Mouse (Mus musculus): ENCODE measurements around the gene Tet3. TPM values are rescaled to one million over a fixed set of nuclear protein-coding genes. Genes with fewer than 3 reads are reported as not detected.

The Tet3 gene
- polyA plus RNA-seq, 1 experiment = 15.4 TPM

- H3K27ac ChIP-seq (ENCODE audit: insufficient read depth, low read depth, low read length) = no peak overlapping the region
- no peak for TF ChIP-seq POLR2A (IDR thresholded peaks at IDR 0.05; ENCODE audit: low read depth, low read length)
- no peak for TF ChIP-seq CTCF (IDR thresholded peaks at IDR 0.05; ENCODE audit: extremely low read depth, insufficient read length, insufficient replicate concordance, low read depth, low read length)
- H3K4me3 ChIP-seq (ENCODE audit: low read depth, low read length) = no peak overlapping the region
- H3K27me3 ChIP-seq (ENCODE audit: control insufficient read depth, insufficient read depth, low read length) = no peaks in the 10 kb centered on the region
- WGBS = 64% methylated on average over 5 of the region's 5 CpGs
- peaks cover 29% of the 10 kb centered on the region for H3K4me1 ChIP-seq (ENCODE audit: control insufficient read depth, insufficient read depth, insufficient read length, low read length)
- H3K36me3 ChIP-seq (ENCODE audit: control insufficient read depth, insufficient read depth, low read length) = peaks cover 20% of the 10 kb centered on the region
Observed at GRCm38 (mm10) chr6:83435174-83435573, 23.7 kb downstream of the Tet3 start.

GRCm38 (mm10) chr6:83433546-83433945 lies 25.3 kb downstream of the Tet3 start:
- 62% methylated on average over 4 of the region's 4 CpGs for WGBS
- H3K27me3 ChIP-seq (ENCODE audit: control insufficient read depth, insufficient read depth, low read length) = no peaks in the 10 kb centered on the region
- H3K4me3 ChIP-seq (ENCODE audit: low read depth, low read length) = no peak overlapping the region
- H3K27ac ChIP-seq (ENCODE audit: insufficient read depth, low read depth, low read length) = no peak overlapping the region
- H3K4me1 ChIP-seq (ENCODE audit: control insufficient read depth, insufficient read depth, insufficient read length, low read length) = peaks cover 23% of the 10 kb centered on the region
- TF ChIP-seq CTCF (IDR thresholded peaks at IDR 0.05; ENCODE audit: extremely low read depth, insufficient read length, insufficient replicate concordance, low read depth, low read length) (no peak), POLR2A (IDR thresholded peaks at IDR 0.05; ENCODE audit: low read depth, low read length) (no peak)
- H3K36me3 ChIP-seq (ENCODE audit: control insufficient read depth, insufficient read depth, low read length) = peaks cover 17% of the 10 kb centered on the region

GRCm38 (mm10) chr6:83432966-83433365 lies 25.9 kb downstream of the Tet3 start:
- 76% methylated on average over 7 of the region's 7 CpGs for WGBS
- TF ChIP-seq POLR2A (IDR thresholded peaks at IDR 0.05; ENCODE audit: low read depth, low read length) (no peak), CTCF (IDR thresholded peaks at IDR 0.05; ENCODE audit: extremely low read depth, insufficient read length, insufficient replicate concordance, low read depth, low read length) (no peak)
- peaks cover 28% of the 10 kb centered on the region for H3K4me1 ChIP-seq (ENCODE audit: control insufficient read depth, insufficient read depth, insufficient read length, low read length)
- no peak overlapping the region for H3K4me3 ChIP-seq (ENCODE audit: low read depth, low read length)
- H3K27me3 ChIP-seq (ENCODE audit: control insufficient read depth, insufficient read depth, low read length) = no peaks in the 10 kb centered on the region
- H3K27ac ChIP-seq (ENCODE audit: insufficient read depth, low read depth, low read length) = peak overlapping the region; percentile 87
- peaks cover 14% of the 10 kb centered on the region for H3K36me3 ChIP-seq (ENCODE audit: control insufficient read depth, insufficient read depth, low read length)

- Histone ChIP-seq H3K27ac (ENCODE audit: insufficient read depth, low read depth, low read length) (peak overlapping the region; percentile 75), H3K4me1 (ENCODE audit: control insufficient read depth, insufficient read depth, insufficient read length, low read length) (peaks cover 42% of the 10 kb centered on the region), H3K4me3 (ENCODE audit: low read depth, low read length) (no peak overlapping the region), H3K36me3 (ENCODE audit: control insufficient read depth, insufficient read depth, low read length) (peaks cover 14% of the 10 kb centered on the region), H3K27me3 (ENCODE audit: control insufficient read depth, insufficient read depth, low read length) (no peaks in the 10 kb centered on the region)
- 18% methylated on average over 5 of the region's 5 CpGs for WGBS
- TF ChIP-seq POLR2A (IDR thresholded peaks at IDR 0.05; ENCODE audit: low read depth, low read length) = no peak
Observed at GRCm38 (mm10) chr6:83427968-83428731, 30.7 kb downstream of the Tet3 start.

- Histone ChIP-seq H3K36me3 (ENCODE audit: control insufficient read depth, insufficient read depth, low read length) (peaks cover 10% of the 10 kb centered on the region), H3K4me3 (ENCODE audit: low read depth, low read length) (no peak overlapping the region), H3K4me1 (ENCODE audit: control insufficient read depth, insufficient read depth, insufficient read length, low read length) (peaks cover 41% of the 10 kb centered on the region), H3K27ac (ENCODE audit: insufficient read depth, low read depth, low read length) (peak overlapping the region; percentile 4; the same call in 1 of the 2 replicates), H3K27me3 (ENCODE audit: control insufficient read depth, insufficient read depth, low read length) (no peaks in the 10 kb centered on the region)
- 57% methylated on average over 6 of the region's 6 CpGs for WGBS
- TF ChIP-seq POLR2A (IDR thresholded peaks at IDR 0.05; ENCODE audit: low read depth, low read length) (no peak), CTCF (IDR thresholded peaks at IDR 0.05; ENCODE audit: extremely low read depth, insufficient read length, insufficient replicate concordance, low read depth, low read length) (no peak)
Observed at GRCm38 (mm10) chr6:83427512-83427911, 31.4 kb downstream of the Tet3 start.

- TF ChIP-seq POLR2A (IDR thresholded peaks at IDR 0.05; ENCODE audit: low read depth, low read length) (no peak), CTCF (IDR thresholded peaks at IDR 0.05; ENCODE audit: extremely low read depth, insufficient read length, insufficient replicate concordance, low read depth, low read length) (no peak)
- H3K27ac ChIP-seq (ENCODE audit: insufficient read depth, low read depth, low read length) = no peak overlapping the region
- WGBS = 96% methylated on average over 3 of the region's 3 CpGs
- peaks cover 9% of the 10 kb centered on the region for H3K36me3 ChIP-seq (ENCODE audit: control insufficient read depth, insufficient read depth, low read length)
- H3K27me3 ChIP-seq (ENCODE audit: control insufficient read depth, insufficient read depth, low read length) = no peaks in the 10 kb centered on the region
- H3K4me3 ChIP-seq (ENCODE audit: low read depth, low read length) = no peak overlapping the region
- peaks cover 44% of the 10 kb centered on the region for H3K4me1 ChIP-seq (ENCODE audit: control insufficient read depth, insufficient read depth, insufficient read length, low read length)
Observed at GRCm38 (mm10) chr6:83426576-83426975, 32.3 kb downstream of the Tet3 start.

GRCm38 (mm10) chr6:83424053-83424404 lies 34.9 kb downstream of the Tet3 start:
- no peak for TF ChIP-seq CTCF (IDR thresholded peaks at IDR 0.05; ENCODE audit: extremely low read depth, insufficient read length, insufficient replicate concordance, low read depth, low read length)
- TF ChIP-seq POLR2A (IDR thresholded peaks at IDR 0.05; ENCODE audit: low read depth, low read length) = no peak
- WGBS = 67% methylated on average over 4 of the region's 4 CpGs
- H3K4me3 ChIP-seq (ENCODE audit: low read depth, low read length) = no peak overlapping the region
- H3K4me1 ChIP-seq (ENCODE audit: control insufficient read depth, insufficient read depth, insufficient read length, low read length) = peaks cover 58% of the 10 kb centered on the region
- no peaks in the 10 kb centered on the region for H3K27me3 ChIP-seq (ENCODE audit: control insufficient read depth, insufficient read depth, low read length)
- H3K36me3 ChIP-seq (ENCODE audit: control insufficient read depth, insufficient read depth, low read length) = peaks cover 11% of the 10 kb centered on the region
- H3K27ac ChIP-seq (ENCODE audit: insufficient read depth, low read depth, low read length) = peak overlapping the region; percentile 91
